Mouse (Mus musculus): ENCODE results near the gene Hs6st2.

Hs6st2 gene

DNA sequence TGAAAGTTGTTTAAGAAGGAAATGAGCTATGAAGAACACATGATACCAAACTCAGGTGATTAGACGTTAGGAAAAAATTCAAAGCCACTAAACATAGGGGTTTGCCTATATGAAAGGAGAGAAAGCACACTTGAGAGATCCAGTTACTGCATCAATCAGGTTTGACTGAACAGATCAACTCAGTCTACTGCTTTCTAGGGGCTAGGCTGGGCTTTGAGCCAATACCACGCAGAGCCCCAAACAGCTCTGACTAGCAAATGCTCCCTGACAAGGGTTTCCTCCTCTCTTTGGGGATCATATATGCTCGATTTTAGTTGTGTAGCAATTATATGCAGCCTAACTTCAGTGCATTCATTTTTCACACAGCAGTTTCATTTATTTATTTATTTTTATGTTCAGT lies 96.2 kb downstream of the Hs6st2 start:
- no peak for DNase-seq (ENCODE audit: low read depth)

DNA sequence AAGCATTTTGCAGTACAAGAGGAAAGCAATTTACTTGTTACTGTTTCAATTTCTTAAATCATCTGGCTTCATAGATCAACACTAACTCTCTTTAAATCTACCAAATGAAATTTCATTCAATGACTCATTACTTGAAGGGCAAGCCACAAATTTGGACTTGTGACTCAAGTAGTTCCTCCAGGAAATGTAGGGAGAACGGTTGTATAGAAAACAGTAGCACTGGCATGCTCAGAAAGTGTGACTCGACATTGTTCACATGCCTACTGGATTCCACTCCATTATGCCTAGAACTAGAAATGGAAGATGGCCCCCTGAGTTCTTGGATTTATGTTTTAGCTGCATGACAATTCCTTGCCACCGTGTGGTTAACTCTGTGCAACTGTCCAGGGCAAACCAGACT lies 100.0 kb downstream of the Hs6st2 start:
- DNase-seq (ENCODE audit: low read depth) = no peak

DNA sequence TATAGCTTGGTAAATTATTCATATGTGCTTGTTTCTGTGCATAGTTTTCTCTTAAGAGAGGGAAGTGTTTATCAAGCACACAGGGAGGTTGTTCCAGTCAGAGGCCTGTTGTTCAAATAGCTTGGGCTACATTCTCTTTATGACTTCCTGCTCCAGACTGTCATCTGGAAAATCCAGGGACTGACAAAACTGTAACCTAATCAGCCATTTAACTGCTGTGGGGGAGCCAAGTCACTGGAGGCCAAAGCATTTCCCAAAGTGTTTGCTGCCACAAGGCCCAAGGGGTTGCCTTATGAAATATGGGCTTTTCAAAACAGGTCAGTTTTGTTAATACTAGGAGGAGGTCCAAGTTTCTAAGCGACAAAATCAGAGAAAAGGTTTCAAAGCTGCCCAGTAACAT lies 119.8 kb downstream of the Hs6st2 start:
- no peak for DNase-seq (ENCODE audit: low read depth)

DNA sequence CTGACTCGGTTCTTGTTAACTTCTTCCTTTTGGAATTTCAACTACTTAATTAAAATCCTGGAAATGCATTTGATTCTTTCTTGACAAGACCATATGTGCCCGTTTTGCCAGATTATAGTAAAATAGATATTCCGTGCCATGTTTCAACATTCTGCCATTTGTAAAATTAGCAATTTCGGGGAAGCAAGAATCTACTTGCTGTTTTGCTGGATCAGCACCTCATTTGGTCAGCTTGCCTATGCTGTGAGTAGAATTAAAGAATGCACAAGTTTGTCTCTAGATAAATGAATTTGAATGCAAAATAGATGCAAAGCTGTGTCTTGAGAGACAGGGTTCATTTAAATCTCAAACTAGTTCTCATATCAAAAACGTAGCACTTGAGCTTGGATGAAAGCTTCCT lies 142.0 kb downstream of the Hs6st2 start:
- DNase-seq (ENCODE audit: low read depth) = no peak

DNA sequence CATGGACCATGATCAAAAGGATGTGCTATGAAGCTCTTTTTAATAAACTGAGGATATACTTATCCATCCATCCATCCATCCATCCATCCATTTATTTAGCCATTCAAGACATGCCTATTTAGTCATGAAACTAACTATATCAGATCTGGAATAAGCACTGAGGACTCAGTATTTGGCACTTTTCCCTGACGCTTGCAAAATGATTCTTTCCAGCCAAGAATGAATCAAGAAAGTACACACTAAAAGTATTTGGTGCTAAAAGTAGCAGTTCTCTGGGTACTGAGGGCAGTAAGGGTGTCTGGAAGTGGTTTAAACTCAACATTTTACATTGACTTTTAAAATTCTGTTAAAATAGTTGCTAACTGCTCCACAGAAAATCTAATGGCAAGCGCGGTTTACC lies 144.6 kb downstream of the Hs6st2 start:
- DNase-seq (ENCODE audit: low read depth) = no peak

DNA sequence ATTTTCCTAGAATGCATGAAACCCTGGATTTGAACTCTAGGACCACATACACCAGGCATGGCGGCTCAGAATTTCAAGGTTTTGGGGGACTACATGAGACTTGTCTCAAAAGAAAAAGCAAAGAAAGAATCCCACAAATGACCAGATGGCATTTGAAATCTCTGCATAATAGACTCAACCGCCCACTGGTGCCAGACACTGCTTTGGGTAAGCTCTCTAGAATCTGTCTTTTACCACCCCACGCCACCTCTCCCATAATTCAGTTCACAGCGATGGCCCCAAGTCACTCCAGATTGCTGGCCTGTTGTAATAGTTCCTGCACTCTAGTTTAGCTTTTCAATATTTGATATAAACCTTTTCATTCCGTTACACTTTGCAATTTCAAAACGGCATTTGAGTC lies 146.4 kb downstream of the Hs6st2 start:
- no peak for DNase-seq (ENCODE audit: low read depth)

DNA sequence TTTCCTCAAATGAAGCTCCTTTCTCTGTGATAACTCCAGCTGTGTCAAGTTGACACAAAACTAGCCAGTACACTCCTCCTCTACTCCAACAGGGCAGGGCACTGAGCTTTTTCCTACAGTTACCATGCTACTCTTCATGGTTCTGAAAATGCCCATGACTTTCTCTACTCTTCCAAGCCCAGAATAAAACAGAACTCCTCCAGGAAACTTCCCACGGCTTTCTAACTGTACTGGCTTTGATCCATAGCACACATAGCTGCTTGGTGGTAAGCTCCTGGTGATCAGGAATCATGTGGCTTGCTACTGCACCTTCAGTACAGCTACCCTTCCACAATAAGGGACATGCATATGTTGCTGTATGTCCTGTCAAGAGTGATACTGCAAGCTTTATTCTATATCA lies 150.5 kb downstream of the Hs6st2 start:
- no peak for DNase-seq (ENCODE audit: low read depth)

DNA sequence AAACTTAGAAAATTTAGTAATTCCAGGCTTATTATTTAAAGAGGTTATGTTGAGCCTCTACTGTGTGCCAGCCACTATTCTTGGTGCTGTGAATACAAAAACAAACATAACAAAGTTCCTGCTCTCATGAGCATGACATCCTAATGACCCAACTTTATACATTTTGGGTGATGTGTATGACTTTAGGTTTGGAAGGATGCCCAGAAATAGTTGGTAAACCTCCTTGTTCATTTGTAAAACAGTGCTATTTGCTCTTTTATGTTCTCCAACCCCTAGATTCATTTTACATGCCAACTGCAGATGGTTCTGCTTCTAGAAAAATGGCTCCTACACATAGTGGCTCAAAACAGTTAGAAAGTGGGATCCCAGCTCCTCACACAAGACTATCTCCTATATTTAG lies 153.1 kb downstream of the Hs6st2 start:
- no peak for DNase-seq (ENCODE audit: low read depth)

DNA sequence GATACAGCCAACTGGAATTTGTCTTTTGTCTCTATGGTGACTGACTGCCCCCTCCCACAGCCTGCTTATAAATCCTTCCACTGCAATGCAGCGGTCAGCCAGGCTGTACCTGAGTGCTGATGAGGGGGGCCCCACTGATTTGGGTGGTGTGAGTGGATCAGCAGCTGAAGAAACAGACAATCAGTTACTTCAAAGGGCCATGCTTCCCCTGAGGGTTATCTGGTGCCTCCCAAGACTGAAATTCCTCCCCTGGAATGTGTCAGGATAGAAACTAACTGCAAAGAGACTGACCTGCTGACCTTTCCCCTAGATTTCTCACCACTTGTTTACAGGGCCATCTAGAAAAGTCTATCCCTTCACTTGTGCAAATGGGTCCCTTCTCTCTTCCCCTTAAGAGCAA lies 166.8 kb downstream of the Hs6st2 start:
- no peak for DNase-seq (ENCODE audit: low read depth)

DNA sequence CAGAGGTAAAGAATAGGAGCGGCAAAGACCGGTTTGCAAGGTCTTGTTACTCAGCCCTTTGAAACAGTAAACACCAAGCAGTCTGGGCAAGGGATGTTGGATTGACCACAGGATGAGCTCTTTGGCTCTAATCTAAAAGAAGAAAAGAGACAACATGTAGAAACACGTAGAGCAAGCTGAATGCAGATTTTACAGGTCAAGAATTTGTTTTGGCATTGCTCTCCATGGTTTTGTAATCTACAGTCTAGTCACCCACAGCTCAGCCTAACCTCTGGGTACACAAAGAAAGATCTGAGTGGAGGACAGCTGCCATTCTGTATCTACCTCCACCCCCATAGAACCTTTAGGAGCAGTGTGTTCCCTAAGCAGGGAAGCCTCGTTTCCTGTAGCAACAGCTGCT lies 175.1 kb downstream of the Hs6st2 start:
- DNase-seq (ENCODE audit: low read depth) = no peak

DNA sequence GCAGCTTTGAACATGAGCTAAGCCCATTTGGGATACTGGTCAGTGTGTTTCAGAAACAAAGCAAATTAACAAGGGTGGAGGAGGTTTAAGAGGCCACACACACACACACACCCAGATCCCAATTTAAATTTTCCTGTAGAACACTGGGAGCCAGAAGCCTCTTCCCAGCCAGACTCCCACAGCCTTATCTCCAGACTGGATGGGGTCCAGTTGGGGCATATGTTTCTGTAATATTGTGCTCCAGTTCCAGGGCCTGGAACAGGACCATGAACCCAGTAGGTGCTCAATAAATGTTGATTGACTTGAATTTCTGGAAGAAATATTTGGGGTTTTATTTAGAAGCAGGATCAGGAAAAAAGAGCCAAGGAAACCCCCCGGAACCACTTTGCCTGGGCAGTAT lies 176.0 kb downstream of the Hs6st2 start:
- no peak for DNase-seq (ENCODE audit: low read depth)

DNA sequence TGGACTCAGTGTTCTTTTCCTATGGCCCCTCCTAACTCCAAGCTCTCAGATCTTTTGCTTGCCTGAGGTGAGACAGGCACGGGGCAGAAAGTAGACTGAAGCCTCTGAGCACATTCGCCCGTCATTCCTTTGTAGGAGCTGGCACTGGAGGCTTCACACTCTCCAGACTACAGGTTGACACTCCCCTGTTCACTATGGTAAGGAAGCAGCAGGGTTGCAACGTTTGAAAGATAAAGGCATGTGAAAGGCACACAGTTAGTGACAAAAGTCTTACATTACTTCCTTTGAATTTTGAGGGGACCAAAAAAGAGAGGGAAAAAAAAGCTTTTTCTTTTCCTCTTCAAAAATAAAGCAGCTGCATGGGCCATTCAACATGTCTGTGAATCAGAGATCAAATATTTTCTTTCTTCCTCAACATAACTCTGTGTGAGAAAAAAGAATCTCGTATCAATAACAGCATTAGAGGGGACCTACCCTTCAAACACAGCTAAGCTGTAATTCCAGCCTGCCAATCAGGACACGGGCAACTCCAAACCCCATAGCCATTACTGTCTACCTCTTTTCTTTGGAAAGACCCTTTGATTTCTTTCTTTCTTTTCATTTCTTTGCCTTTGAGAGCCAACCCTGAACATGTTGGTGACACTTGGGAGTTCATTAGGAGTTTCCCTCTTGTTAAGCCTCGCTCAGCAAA lies 177.7 kb downstream of the Hs6st2 start:
- no peak for DNase-seq (ENCODE audit: low read depth)

DNA sequence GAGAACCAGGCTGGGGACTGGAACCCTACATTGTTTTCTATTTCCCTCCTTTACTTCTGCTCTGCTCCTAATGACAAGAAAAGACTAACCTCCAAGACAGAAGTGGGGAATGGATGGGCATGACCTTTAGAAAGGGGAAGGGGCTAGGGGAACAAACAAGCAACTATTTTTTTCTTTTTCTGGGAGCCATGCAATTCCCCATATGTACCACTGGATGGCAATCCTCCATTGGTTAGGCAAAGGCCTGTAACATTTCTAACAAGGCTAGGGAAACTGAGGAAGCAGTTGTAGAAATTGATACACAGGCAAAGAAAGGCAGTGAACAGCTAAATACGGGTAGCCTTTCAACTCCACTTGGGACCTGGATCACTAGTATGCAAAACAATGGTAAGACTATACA lies 183.8 kb downstream of the Hs6st2 start:
- DNase-seq (ENCODE audit: low read depth) = no peak

DNA sequence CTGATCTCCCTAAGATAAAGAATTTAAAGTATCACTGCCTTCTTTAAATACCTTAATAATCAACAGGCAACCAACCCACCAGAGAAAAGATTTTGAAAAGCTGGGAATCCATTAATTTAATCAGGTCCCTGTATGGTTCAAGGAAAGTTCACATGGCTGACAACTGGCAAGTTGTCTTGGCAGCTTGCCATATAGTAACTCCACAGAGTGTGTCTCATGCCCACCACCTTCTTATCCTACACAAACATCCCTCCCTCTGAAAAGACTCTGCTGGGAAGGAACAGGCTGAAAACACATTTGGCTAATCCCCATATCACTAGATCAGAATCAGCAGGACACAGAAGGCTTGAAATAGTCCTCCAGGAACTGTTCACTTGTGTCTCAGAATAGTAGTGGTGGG lies 193.3 kb downstream of the Hs6st2 start:
- no peak for DNase-seq (ENCODE audit: low read depth)

DNA sequence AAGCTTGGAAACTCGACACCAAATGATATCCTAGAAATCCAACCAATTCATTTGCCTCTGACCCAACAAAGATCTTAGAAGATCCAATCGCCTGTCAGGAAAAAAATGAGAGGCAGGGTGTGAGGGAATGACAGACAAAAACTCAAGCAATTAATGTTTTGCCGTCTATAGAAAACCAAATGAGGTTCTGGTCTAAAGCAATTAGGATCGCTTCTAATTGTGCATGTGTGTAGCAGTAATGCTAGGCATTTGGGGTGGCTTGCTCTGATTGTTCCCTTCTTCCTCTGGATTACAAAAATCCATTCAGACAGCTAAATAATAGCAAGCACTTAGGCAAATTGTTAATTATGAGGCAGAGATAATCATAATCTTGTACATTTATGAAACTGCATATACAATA lies 212.2 kb downstream of the Hs6st2 start:
- DNase-seq (ENCODE audit: low read depth) = no peak

DNA sequence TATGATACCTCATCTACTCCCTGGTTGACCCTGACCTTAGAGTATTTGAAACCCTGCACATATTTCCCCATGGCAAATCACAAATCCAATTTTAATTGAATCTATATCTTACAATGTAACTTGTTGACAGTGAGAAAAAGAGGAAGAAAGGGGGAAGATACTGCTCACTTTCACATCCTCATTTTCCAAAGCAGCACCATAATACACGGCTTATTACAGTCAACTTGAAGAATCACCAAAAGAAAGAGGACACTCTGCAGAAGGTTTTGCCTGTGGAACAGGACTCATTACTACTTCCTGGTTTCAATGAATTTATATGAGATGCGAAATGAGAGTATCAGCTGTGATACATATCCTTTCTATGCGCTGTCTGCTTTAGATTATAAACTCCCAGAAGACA lies 220.2 kb downstream of the Hs6st2 start:
- no peak for DNase-seq (ENCODE audit: low read depth)

DNA sequence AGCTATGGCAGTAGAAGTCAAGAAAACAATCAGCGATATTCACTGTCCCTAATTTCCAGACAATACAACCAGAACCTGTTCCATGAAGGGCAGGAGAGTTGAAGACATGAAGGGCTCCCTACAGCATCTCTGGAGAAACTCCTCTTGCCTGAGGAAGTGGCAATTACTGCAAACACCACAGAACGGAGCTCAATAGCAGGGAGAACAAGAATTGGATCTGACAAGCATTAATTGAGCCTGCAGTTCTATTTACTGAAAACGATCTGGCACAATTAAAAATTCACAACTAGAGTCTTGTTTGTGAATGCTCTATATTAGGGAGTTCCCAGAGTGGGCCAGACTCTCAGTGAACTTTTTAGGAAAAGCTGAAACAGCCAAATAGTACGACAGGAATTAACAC lies 238.3 kb downstream of the Hs6st2 start:
- no peak for DNase-seq (ENCODE audit: low read depth)

DNA sequence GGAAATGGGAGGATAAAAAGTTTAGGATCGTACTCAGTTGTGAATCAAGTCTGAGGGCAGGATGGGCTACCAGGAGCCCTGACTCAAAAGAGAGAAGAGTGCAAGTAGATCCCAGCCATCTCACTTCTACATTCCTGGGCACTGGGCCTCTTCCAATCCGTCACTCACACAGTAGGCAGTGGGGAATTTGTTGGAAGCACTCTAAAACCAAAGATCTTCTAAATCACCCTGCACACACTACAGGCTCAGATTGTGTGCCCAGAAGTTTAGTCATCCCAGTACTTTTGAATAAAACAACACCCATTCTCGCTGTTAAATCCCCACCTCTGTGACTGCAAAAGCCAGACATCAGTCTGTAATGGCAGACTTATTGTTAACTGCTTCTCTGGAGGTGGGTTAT lies 249.9 kb downstream of the Hs6st2 start:
- DNase-seq (ENCODE audit: low read depth) = no peak

DNA sequence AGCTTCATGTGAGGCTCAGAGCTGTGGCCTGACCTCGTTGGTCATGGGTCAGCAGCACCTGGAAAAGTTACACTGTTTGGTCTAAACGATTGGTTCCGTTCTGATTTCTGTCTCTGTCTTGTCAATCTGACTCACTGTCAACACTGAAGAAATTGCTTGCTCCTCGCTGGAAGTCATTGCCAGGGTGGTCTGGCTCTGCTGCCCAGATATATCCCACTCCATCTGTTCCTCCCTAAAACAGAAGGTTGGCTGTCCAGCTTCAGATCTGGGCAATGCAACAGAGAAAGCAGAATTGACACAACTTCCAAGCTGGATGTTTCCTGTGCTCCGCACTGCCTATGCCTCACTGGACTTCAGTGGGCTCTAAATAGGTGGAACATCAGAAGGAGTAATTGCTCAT lies 256.6 kb downstream of the Hs6st2 start:
- DNase-seq (ENCODE audit: low read depth) = no peak

DNA sequence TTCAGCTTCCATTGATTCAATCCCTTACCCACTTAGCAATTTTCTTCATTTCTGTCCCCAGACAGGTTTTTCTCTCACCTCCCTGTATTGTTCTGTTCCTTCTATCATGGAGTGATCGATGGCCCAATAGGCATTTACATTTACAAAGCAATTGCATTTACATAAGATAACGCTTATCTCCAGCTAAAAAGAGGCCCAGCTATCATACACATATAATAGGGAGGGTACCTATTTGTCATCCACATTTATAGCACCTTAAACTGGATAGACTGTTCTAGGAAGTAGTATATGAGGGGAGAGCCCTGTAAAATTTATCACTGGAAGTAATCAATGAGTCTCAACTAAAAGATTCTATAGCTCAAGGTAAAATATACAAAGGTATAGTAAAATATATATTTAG lies 271.4 kb downstream of the Hs6st2 start:
- DNase-seq (ENCODE audit: low read depth) = no peak

DNA sequence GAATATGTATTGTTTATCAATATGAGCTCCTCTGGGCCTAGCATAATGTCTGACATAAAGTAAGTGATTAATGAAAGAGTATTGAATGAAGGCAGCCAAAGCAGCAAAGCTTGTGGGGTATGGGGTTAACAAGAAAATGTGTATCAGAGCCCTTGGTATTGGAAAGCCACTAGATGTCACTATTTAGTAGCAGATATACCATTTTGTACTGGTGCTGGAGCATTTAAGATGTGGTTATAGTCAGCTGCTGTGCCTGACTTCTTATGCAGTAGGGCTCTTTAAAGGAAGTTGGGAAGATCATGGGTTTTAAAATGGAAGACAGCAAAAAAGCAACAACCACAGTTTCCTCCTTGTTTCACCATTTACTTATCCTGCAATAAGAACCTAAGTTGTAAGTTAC lies 284.2 kb downstream of the Hs6st2 start:
- no peak for DNase-seq (ENCODE audit: low read depth)

DNA sequence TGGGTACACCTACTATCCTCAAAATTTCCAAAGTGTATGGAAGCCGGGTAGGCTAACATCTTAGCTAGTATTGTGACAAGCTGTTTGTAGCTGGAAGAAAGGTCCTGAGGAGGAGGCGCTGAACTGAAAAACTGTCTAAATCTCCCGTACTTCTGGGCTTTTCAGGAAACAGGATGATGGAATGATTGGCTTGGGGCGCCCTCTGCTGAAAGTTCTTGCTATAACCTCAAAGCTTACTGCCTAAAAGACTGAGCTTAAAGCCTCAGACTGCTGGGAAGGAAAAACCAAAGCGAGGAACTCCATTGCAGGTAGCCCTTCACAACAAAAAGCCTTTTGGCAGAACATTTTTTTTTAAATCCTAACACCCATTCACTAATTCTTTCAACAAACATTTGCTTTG lies 307.0 kb downstream of the Hs6st2 start:
- DNase-seq (ENCODE audit: low read depth) = peak; percentile 56

DNA sequence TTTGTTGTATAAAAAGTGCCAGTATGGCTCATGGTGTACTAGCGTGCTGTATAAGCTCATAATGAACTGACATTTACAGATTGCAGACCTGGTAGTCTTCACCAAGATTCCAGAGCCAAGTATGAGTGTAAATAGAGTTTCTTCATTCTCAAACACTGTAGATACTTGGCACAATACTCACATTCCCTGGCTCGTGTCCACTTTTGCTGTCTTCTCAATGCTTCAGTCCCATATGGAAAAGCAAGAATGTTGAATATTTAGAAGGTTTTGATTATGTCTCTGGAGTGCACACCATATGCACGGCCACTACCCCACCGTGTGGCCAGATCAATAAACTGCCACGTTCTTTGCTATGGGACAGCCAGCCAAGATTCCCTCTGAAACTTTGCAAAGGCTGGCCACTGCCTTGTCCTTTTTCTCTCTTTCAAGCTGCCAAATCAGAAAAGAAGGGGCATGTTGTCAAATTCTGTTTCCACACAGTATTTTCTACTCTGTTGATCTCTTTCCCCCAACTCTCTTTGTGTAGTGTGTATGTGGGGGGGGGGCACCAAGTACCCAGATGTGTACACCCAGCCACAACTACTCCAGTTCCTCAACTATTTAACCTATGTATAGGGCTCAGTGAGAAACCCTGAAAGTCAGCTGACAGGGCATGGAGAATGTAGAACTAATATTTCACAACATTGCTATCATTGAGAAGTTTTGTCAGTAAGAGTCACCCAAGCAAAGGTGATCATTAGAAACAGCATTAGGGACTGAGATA lies 309.0 kb downstream of the Hs6st2 start:
- peak; percentile 2 for DNase-seq (ENCODE audit: low read depth)

DNA sequence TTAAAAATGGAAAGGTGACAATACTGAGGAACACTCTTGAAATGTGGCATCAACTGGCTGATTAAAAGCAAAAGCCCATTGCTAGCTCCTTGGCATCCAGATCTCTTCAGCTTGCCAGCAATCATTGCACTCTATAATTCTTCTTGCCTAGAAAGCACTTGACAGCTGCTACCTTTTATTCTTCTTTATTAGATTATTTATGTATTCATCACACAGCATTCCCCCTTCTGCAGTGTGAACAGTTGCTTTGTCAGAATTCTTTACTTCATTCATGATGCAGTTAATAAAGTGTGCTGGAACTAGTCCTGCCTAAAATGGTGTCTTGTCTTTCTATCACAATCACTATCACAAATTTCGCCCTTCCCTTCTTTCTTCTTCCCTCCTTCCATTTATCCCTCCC lies 332.0 kb downstream of the Hs6st2 start:
- no peak for DNase-seq (ENCODE audit: low read depth)
